Mouse (Mus musculus) left cerebral cortex, adult 11 months (tissue): ENCODE results near the gene Vps37b.

Experiments used
- DNase-seq: peaks from one replicate; pipeline ENCODE4 v3.0.0; 2022; ENCODE audit warnings: low spot score

Vps37b gene

GRCm38 (mm10) chr5:124021701-124022100, 10.4 kb downstream of the Vps37b start:
- DNase-seq, result no peak

- DNase-seq, result no peak
These were observed 10.9 kb downstream of the Vps37b start for GRCm38 (mm10) chr5:124021148-124021547.

GRCm38 (mm10) chr5:124019348-124020216, 12.5 kb downstream of the Vps37b start:
- DNase-seq, result peak; percentile 84

GRCm38 (mm10) chr5:124018651-124019050, 13.4 kb downstream of the Vps37b start:
- no peak for DNase-seq

- DNase-seq, result no peak
These were observed 14.1 kb downstream of the Vps37b start for GRCm38 (mm10) chr5:124017941-124018340.

GRCm38 (mm10) chr5:124016291-124016821, 15.7 kb downstream of the Vps37b start:
- DNase-seq, result no peak

GRCm38 (mm10) chr5:124015727-124016126, 16.3 kb downstream of the Vps37b start:
- no peak for DNase-seq

- DNase-seq, result no peak
These were observed 17.2 kb downstream of the Vps37b start for GRCm38 (mm10) chr5:124014791-124015251.

GRCm38 (mm10) chr5:124014180-124014579, 17.9 kb downstream of the Vps37b start:
- no peak for DNase-seq

- no peak for DNase-seq
These were observed 18.3 kb downstream of the Vps37b start for GRCm38 (mm10) chr5:124013747-124014146.

GRCm38 (mm10) chr5:124012885-124013284, 19.2 kb downstream of the Vps37b start:
- no peak for DNase-seq

- DNase-seq, result no peak
These were observed 20.1 kb downstream of the Vps37b start for GRCm38 (mm10) chr5:124011927-124012326.

- no peak for DNase-seq
These were observed 21.0 kb downstream of the Vps37b start for GRCm38 (mm10) chr5:124010910-124011655.

- no peak for DNase-seq
These were observed 22.0 kb downstream of the Vps37b start for GRCm38 (mm10) chr5:124010077-124010476.

- DNase-seq, result no peak
These were observed 25.1 kb downstream of the Vps37b start for GRCm38 (mm10) chr5:124006891-124007491.

GRCm38 (mm10) chr5:124006082-124006873, 25.8 kb downstream of the Vps37b start:
- DNase-seq, result no peak

- DNase-seq, result no peak
These were observed 26.5 kb downstream of the Vps37b start for GRCm38 (mm10) chr5:124005591-124005990.

GRCm38 (mm10) chr5:124005151-124005500, 26.9 kb downstream of the Vps37b start:
- no peak for DNase-seq

GRCm38 (mm10) chr5:124004356-124005150, 27.5 kb downstream of the Vps37b start:
- no peak for DNase-seq

GRCm38 (mm10) chr5:124003375-124003774, 28.7 kb downstream of the Vps37b start:
- no peak for DNase-seq

GRCm38 (mm10) chr5:124002876-124003275, 29.2 kb downstream of the Vps37b start:
- no peak for DNase-seq
